Mouse (Mus musculus): ENCODE results near the gene Megf6. TPM values are rescaled to one million over a fixed set of nuclear protein-coding genes. Genes with fewer than 3 reads are reported as not detected.

Megf6 gene
- total RNA-seq, 2 experiments from 2014 or later, result not detected

- peak; percentile 79 for ATAC-seq (replicated peaks; ENCODE audit: low FRiP score, poor library complexity, severe bottlenecking)
Observed at GRCm38 (mm10) chr4:154246115-154247040, 75.8 kb downstream of the Megf6 start.

- ATAC-seq (replicated peaks; ENCODE audit: low FRiP score, poor library complexity, severe bottlenecking), result no peak
Observed at GRCm38 (mm10) chr4:154247207-154248091, 76.9 kb downstream of the Megf6 start.

DNA sequence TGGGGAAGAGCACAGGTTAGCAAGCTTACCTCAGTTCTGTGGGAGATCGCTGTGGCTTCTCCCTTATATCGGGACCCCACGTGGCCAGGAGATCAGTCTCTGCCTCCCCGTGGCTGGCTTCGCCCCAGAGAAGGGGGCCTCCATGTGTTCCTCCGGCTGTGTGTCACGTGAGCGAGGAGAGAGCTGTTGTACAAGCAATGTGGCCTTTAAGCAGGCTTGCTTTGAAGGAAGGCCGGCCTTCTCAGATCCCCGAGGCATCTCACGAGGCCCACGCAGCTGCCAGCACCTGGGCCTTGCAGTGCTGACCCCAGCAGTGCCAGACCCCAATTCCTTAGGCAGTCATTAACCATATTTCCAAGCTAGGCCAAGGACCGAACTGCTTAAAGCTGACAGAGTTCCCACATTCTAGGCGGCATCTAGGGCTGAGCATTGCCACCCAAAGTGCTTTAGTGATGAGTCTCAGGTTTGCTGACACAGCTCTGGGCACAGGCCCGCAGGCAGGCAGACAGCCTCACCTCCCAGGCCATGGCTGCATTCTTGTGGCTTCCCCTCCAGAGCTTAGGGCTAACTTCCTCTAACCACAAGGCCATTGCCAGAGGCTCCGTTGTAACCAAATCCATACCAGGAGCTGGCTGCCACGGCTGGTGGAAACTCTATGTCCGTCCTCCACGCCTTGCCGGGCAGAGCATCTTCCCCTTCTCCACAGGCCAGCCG, 77.7 kb downstream of the Megf6 start:
- ATAC-seq (replicated peaks; ENCODE audit: low FRiP score, poor library complexity, severe bottlenecking), result no peak

DNA sequence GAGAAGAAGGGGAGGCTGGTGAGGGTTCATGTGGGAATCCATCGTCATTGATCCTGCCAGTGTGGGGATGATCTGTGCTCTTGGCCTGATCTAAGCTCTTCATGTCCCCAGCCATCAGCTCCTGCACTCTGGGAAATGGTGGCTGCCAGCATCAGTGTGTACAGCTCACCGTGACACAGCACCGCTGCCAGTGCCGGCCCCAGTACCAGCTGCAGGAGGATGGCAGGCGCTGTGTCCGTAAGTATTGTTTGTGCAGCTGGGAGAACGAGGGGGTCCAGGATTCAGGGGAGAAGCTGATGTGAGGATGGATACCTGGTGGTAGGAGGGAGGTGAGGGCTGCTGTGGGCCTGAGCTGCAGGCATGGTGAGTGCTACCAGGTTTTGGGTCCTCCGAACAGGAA, 78.8 kb downstream of the Megf6 start:
- no peak for ATAC-seq (replicated peaks; ENCODE audit: low FRiP score, poor library complexity, severe bottlenecking)

- ATAC-seq (replicated peaks; ENCODE audit: low FRiP score, poor library complexity, severe bottlenecking), result no peak
Observed at GRCm38 (mm10) chr4:154252537-154253255, 82.2 kb downstream of the Megf6 start.

DNA sequence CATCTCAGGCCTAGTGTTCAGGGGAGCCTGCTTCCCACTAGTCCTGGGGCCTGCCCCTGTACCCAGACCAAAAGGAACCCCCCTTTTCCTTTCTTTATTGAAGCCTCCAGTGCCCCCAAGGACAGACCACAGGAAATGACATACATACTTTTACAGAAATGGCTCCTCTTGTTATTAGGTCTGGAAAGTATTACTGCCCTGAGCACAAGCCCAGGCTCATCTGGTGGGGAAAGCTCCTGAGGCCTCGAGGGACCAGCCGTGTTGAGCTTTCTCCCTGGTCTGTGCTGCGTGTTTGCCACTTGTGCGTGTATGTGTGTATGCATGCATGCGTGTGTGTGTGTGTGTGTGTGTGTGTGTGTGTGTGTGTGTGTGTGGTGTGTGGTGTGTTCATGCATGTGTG, 90.2 kb downstream of the Megf6 start:
- no peak for ATAC-seq (replicated peaks; ENCODE audit: low FRiP score, poor library complexity, severe bottlenecking)

- ATAC-seq (replicated peaks; ENCODE audit: low FRiP score, poor library complexity, severe bottlenecking), result no peak
Observed at GRCm38 (mm10) chr4:154262071-154262470, 91.5 kb downstream of the Megf6 start.

DNA sequence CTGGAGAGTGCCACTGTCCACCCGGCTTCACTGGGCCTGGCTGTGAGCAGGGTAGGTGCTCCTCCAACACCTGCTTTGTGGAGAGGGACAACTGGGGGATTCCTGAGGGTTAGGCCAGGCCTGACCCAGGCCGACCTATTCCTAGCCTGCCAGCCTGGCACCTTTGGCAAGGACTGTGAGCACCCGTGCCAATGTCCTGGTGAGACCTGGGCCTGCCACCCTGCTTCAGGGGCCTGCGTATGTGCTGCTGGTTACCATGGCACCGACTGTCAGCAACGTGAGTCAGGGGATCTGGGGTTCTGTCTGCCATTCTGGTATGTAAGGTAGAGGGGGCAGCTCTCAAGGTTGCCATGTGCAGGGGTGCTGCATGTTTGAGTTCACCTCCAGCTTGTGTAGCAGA, 97.0 kb downstream of the Megf6 start:
- ATAC-seq (replicated peaks; ENCODE audit: low FRiP score, poor library complexity, severe bottlenecking), result no peak

DNA sequence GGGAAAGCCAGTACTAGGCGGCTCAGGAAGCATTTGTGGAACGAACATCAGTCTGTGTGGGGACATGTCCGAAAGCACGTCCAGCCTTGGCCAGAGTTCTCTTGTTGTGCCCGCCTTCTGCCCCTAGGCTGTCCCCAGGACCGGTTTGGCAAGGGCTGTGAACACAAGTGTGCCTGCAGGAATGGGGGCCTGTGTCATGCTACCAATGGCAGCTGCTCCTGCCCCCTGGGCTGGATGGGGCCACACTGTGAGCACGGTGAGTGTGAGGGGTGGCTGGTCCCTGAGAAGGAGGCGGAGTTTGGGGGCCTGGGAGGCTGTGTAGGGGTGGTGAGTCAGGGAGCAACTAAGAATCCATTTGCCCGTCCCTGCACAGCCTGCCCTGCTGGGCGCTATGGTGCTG, 99.0 kb downstream of the Megf6 start:
- no peak for ATAC-seq (replicated peaks; ENCODE audit: low FRiP score, poor library complexity, severe bottlenecking)

GRCm38 (mm10) chr4:154273000-154273399, 102.5 kb downstream of the Megf6 start:
- ATAC-seq (replicated peaks; ENCODE audit: low FRiP score, poor library complexity, severe bottlenecking), result 0 out of 2 replicates have a peak, but pooled peaks have one; percentile 27

GRCm38 (mm10) chr4:154279481-154279880, 109.0 kb downstream of the Megf6 start:
- ATAC-seq (replicated peaks; ENCODE audit: low FRiP score, poor library complexity, severe bottlenecking), result no peak

DNA sequence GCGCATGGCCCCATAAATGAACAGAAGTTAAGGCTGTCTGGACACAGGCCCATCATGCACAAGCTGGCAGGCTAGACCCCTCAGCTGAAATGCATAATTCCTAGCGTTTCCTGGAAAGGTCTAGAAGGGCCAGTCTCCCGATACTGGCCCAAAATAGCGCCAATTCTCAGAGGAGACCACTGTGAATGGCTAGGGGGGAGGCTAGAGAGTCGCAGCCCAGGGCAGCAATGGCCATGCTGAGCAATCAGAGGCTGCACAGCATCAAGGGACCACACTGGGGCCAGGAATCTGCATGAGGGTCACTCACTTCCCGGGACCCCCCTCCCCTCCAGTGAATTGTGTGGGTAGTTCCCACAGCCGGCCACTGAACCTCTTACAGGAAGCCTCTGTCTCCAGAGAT, 113.1 kb downstream of the Megf6 start:
- no peak for ATAC-seq (replicated peaks; ENCODE audit: low FRiP score, poor library complexity, severe bottlenecking)

DNA sequence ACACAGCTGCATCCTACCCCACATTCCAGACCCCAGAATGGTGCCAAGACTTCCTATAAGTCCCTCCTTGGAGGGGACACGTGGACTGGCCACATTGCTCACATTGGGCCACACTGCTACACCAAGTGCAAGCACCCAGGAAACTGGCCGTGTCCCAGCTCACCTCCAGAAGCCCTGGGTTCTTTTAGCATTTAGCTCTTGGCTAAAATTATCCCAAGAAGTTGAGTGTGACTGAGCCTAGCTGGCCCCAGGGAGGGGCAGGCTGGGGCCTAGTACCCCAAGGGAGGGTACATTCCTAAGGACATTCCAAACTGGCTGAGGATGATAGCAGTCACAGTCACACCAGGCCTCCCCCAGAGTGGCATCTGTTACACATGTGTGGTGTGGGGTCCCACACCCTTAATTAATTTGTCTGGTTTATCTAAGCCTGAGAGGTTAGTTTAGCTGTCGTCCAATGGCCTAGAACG, 123.2 kb downstream of the Megf6 start:
- no peak for ATAC-seq (replicated peaks; ENCODE audit: low FRiP score, poor library complexity, severe bottlenecking)

DNA sequence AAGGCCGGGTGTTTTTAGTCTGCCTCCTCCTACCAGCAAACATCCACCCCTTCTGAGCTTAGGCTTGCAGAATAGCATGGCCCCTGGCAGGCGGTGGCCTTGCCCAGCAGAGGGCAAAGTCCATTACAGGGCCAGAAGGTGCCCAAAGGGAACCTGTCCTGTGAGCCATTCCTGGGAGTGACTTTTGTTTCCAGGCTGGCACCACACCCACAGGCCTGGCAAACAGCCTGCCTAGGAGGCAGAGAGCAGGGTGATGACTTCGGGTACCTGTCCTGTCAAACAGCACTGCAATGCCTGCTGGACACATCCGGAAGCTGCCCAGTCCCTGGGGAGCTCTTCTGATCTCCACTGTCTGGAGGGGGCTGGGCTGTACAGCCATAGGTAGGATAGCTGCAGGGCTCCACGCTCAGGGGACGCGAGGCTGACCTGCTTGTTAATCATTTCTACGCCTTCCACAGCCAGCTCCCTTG, 123.8 kb downstream of the Megf6 start:
- ATAC-seq (replicated peaks; ENCODE audit: low FRiP score, poor library complexity, severe bottlenecking), result no peak

DNA sequence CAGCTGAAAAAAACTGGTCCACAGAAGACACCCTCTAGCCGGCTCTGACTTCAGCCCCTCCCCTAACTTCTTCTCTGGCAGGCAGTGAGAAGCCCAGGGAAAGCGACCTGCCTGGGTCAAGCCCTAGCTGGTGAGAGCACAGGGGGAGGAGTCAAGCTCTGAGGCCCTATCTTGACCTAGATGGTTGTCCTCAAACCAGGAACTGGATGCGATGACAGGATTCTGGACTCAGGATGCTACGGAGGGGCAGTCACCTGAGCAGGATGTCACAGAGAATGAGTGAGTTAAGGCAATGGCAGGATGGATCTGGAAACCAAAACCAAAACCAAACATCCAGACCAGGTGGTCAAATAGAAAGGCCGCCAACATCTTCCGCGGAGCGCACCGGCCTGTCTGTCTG, 127.2 kb downstream of the Megf6 start:
- ATAC-seq (replicated peaks; ENCODE audit: low FRiP score, poor library complexity, severe bottlenecking), result no peak

- no peak for ATAC-seq (replicated peaks; ENCODE audit: low FRiP score, poor library complexity, severe bottlenecking)
Observed at GRCm38 (mm10) chr4:154299541-154300271, 129.2 kb downstream of the Megf6 start.

GRCm38 (mm10) chr4:154301466-154301881, 130.9 kb downstream of the Megf6 start, which contains the start of gene Arhgef16:
Gene Arhgef16, minus strand, starts transcription at chr4:154301676.
- ATAC-seq (replicated peaks; ENCODE audit: low FRiP score, poor library complexity, severe bottlenecking), result peak; percentile 28; the same call in 1 of the 2 replicates

DNA sequence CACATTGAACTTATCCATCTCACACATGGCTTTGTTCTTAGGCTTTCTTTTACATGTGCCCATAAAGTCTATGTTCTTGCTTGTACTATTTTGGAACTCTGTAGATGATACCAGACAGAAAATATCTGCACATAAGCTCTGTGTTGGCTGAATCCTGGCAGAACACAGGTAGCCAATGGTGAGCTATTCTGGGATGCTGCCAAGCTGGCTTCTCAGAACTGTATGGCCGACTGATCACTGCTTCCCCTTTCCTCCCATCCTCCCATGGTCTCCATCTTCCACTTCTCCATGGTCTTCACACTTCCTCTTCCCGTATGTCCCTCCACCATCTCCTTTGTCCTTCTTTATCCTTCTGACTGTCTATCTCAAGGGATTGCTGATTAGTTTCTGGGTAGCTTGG, 138.6 kb downstream of the Megf6 start:
- no peak for ATAC-seq (replicated peaks; ENCODE audit: low FRiP score, poor library complexity, severe bottlenecking)
